Mouse (Mus musculus) brain, embryonic 14.5 days (tissue): ENCODE measurements around the gene Thsd7b.
"Not testable (repeated sequence)": the region's sequence is repeated elsewhere in the genome, so short reads cannot be mapped to it uniquely, and the experiment has no call there.

Experiments used
- CTCF ChIP-seq: fragments of 200-500 bp; IDR thresholded peaks from 2 replicates; pipeline ENCODE4 v1.5.1; 2012; ENCODE audit warnings: inconsistent platforms, mild to moderate bottlenecking, moderate library complexity, borderline replicate concordance; ENCODE audit not compliant: insufficient read depth, insufficient read length; ENCODE audit errors: extremely low read depth
- POLR2A ChIP-seq: fragments of 200-500 bp; IDR thresholded peaks from 2 replicates; pipeline ENCODE4 v1.6.1; 2012; ENCODE audit warnings: mild to moderate bottlenecking, inconsistent platforms, borderline replicate concordance; ENCODE audit not compliant: poor library complexity, insufficient read depth, insufficient read length, severe bottlenecking; ENCODE audit errors: extremely low read depth

GRCm38 (mm10) chr1:130186836-130187235 lies 913.7 kb downstream of the Thsd7b start:
- not testable (repeated sequence) for TF ChIP-seq CTCF, POLR2A
